Mouse (Mus musculus): ENCODE data around the gene Sclt1. TPM values are rescaled to one million over a fixed set of nuclear protein-coding genes. Genes with fewer than 3 reads are reported as not detected.
A peak's percentile ranks its signal among the peaks of the same experiment; 100 is the strongest.
"Not testable (repeated sequence)": the region's sequence is repeated elsewhere in the genome, so short reads cannot be mapped to it uniquely, and the experiment has no call there.

Gene Sclt1
- 21.1 and 23.9 TPM in 2 replicates for polyA plus RNA-seq (2015; fragmentation: Nextera tagmentation; extraction: Ambion mirVana)

DNA sequence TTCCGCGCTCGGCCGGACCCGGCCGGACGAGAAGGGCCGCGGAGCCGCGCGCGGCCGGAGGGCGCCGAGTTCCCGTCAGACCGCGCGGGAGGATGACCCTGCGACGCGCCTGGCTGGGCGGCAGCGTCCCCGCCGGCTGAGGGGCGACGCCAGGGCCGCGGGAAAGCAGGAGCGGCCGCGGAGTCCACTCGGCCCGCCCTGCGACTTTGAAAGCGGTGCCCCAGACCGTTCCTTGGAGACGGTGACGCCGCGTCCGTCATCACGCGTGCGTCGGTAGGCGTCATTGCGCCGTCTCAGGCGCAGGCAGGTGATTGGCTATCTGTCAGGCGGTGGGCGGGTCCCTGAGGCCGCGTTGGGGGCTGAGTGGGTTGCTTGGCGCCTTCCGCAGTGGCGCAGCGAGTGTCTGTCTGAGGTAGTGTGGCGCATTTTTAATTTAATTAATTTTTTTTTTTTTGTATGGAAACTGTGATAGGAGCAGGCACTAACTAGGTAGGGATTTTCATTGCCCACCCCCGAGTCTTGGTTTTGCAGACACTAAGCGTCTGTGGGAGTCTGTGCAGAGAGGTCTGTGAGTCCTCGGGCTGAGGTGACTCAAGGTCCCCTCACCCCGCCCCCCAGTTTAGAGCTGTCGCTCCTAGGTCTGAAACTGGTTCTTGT lies at the start of gene Sclt1, which contains the start of gene D3Ertd751e:
Gene Sclt1 (minus strand): TSS at position 237 of the 657 bp plus-strand sequence.
Gene D3Ertd751e (plus strand): TSS at position 334 of the 657 bp plus-strand sequence.
- H3K9ac ChIP-seq (replicated peaks): peak within 1 kb of the TSS; percentile 80
- under 1% methylated on average over 66 of the region's 66 CpGs for WGBS
- no peaks in the 10 kb centered on the region for H3K9me3 ChIP-seq
- H3K4me1 ChIP-seq (replicated peaks): peaks cover 22% of the 10 kb centered on the region
- H3K4me3 ChIP-seq (replicated peaks): peak within 1 kb of the TSS; percentile 79
- H3K27ac ChIP-seq: peak within 1 kb of the TSS; percentile 97
- H3K36me3 ChIP-seq: no peaks in the 10 kb centered on the region
- H3K27me3 ChIP-seq: no peaks in the 10 kb centered on the region
- peak within 1 kb of the TSS; percentile 78 for H3K4me2 ChIP-seq (replicated peaks)
- ATAC-seq: peak; percentile 99

DNA sequence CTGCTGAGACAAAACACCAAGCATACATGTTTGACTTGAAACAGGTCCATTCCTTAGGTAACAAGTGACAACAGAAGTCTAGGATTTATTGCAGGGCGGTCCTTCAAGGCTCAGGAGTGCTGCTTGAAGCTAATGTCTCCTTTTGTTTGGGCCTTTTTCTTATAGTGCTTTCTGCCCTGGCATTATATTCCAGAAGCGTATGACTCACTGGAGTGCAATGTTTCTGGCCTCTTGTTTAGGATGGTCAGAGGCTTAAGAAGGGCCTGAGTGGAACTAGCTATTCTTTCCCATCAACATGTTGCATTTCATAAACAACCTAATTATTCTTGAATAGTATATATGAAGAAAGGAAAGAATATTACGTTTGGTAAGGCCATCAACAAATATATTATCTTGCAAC lies 19.8 kb upstream of the Sclt1 start:
- Histone ChIP-seq H3K4me3 (replicated peaks) (no peak overlapping the region), H3K27ac (no peak overlapping the region), H3K4me2 (replicated peaks) (no peak overlapping the region), H3K27me3 (no peaks in the 10 kb centered on the region), H3K9ac (replicated peaks) (no peak overlapping the region), H3K9me3 (no peaks in the 10 kb centered on the region), H3K4me1 (replicated peaks) (no peaks in the 10 kb centered on the region), H3K36me3 (peaks cover 3% of the 10 kb centered on the region; the same call in 1 of the 2 replicates)
- 89% methylated on average over 3 of the region's 3 CpGs for WGBS
- no peak for ATAC-seq

DNA sequence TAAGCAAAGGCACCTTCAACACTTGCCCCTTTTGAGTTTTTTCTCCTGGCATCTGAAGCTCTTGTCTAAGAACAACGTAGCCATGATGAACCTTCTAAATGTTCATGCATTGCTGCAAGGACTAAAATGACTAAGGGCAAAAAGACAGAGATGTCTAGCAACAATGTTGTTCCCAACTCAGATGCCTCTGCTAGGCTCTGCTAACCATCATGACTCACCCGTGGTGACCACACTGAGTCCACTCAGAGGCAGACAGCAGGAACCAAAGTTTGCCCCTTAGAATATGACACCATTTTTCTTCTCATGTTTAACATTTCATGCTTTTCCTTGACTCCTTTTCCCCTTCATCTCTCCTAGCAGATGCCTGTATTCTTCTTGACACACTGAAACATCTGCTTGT lies 12.2 kb upstream of the Sclt1 start:
- Histone ChIP-seq H3K4me3 (replicated peaks) (no peak overlapping the region), H3K4me2 (replicated peaks) (no peak overlapping the region), H3K27ac (no peak overlapping the region), H3K9me3 (no peaks in the 10 kb centered on the region), H3K27me3 (no peaks in the 10 kb centered on the region), H3K4me1 (replicated peaks) (no peaks in the 10 kb centered on the region), H3K36me3 (peaks cover 3% of the 10 kb centered on the region; the same call in 1 of the 2 replicates), H3K9ac (replicated peaks) (no peak overlapping the region)
- WGBS: 86% methylated on average over 2 of the region's 2 CpGs
- ATAC-seq: no peak

DNA sequence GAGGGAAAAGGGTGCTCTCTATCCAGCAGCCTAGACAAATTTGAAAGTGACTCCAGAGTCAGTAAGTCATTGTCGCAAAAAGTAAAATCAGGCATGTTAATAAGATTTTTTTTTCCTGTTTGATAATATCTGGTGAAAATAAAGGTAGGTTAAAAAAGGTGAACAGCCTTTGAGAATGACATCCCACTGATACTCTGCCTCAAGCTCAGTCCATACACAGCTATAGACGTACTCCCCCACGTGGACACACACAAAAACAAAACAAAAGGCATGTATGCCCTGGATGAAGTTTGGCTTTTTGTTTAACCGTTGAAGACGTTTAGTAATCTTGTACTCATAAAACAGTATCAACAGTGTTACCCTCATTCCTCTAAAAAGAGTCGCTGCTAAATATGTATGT lies 1.1 kb upstream of the Sclt1 start:
- Histone ChIP-seq H3K36me3 (no peaks in the 10 kb centered on the region), H3K27me3 (no peaks in the 10 kb centered on the region), H3K4me3 (replicated peaks) (peak overlapping the region; percentile 79), H3K27ac (peak overlapping the region; percentile 16; the same call in 1 of the 2 replicates), H3K4me1 (replicated peaks) (peaks cover 22% of the 10 kb centered on the region), H3K9me3 (no peaks in the 10 kb centered on the region), H3K9ac (replicated peaks) (no peak overlapping the region), H3K4me2 (replicated peaks) (peak overlapping the region; percentile 62)
- no peak for ATAC-seq
- 44% methylated on average over 6 of the region's 6 CpGs for WGBS

DNA sequence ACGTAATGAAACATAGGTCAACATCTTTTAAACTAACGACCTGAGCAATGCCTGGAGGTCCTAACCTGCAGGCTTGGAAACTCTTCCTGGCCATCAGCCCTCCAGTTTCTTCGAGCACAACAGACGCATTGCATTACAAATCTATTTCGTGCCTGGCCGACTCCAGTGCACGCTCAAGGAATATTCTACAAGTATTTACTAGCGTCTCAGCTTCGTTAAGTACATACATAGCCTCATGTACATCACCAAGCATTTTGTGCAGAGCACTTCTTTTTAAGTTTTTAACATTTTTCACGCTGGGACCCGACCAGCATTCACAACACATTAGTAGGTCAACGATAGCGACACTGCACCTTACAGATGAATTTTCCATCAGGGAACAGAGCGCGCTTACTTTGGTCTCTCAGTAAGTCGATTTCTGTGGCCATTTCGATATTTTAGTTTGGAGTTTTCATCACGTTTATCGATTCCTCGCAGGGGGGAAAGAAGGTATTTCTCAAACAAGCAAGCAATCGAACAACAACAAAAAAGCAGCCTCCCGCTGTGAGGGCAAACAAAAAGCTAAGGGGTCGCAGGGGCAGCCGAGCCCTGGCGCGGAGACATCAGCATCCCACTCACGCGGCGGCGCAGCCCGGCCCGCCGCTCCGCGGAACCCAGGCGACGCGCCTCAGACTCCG lies 575 bp downstream of the Sclt1 start:
- H3K9me3 ChIP-seq: no peaks in the 10 kb centered on the region
- H3K36me3 ChIP-seq: no peaks in the 10 kb centered on the region
- under 1% methylated on average over 39 of the region's 39 CpGs for WGBS
- H3K9ac ChIP-seq (replicated peaks): peak overlapping the region; percentile 80
- H3K4me1 ChIP-seq (replicated peaks): peaks cover 22% of the 10 kb centered on the region
- H3K4me3 ChIP-seq (replicated peaks): peak overlapping the region; percentile 79
- ATAC-seq: no peak; the same call in 1 of the 2 replicates
- H3K27me3 ChIP-seq: no peaks in the 10 kb centered on the region
- H3K27ac ChIP-seq: peak overlapping the region; percentile 97
- H3K4me2 ChIP-seq (replicated peaks): peak overlapping the region; percentile 78

DNA sequence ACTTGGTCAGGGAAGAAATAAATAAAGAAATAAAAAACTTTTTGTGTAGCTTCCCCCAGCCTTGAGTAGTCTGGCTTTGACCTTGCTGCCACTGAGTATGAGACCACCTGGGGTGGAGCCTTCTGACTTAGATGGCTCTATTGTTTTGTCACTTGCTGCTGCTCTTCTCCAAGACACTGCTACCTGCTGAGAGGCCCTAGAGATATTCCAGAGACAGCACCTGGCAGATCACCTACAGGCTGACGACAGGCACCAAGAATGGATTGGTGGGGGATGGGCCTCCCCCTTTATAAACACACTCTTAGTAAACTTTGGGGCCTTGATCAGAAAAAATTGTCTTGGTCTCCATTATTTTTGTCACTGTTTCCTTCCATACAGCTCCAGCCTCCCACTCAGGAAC lies 46.6 kb downstream of the Sclt1 start:
- Histone ChIP-seq H3K4me2 (replicated peaks) (no peak overlapping the region), H3K9ac (replicated peaks) (no peak overlapping the region), H3K27ac (no peak overlapping the region), H3K4me1 (replicated peaks) (no peaks in the 10 kb centered on the region), H3K9me3 (no peaks in the 10 kb centered on the region), H3K4me3 (replicated peaks) (no peak overlapping the region), H3K27me3 (no peaks in the 10 kb centered on the region), H3K36me3 (peaks cover 32% of the 10 kb centered on the region)
- ATAC-seq: no peak
- WGBS: 75% methylated on average over 1 of the region's 1 CpGs

DNA sequence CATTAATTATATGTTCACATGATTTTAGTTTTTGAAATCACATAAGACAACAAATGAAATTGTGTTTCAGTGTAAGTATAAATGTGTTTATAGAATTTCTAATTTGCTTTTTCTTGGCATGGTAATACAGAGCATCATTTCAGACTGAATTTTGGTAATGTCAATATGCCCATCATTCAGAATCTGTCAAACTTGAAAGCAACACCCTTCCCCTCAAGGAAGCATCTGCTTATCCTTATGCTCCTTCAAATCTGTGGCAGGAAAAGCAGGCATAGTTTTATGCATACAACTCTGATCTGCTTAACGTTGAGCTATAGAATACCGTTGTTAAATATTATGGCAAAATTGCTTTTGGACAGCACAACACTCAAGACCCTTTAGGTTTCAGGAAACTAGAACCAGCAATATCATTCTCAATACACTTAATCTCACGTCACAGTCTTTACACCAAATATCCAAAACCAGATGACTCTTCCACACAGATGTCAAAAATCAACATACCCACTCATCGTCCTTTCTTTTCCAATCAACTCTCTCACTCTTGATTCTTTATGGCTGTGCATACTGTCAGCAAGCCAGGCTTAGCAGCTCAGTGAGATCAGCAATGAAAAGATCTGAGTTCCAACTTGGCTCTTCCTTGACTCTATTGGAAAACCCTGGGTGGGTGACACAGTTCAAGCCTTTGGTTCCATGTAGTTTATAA lies 49.7 kb downstream of the Sclt1 start:
- no peaks in the 10 kb centered on the region for H3K4me1 ChIP-seq (replicated peaks)
- no peak overlapping the region for H3K4me2 ChIP-seq (replicated peaks)
- H3K27me3 ChIP-seq: no peaks in the 10 kb centered on the region
- 97% methylated on average over 4 of the region's 4 CpGs for WGBS
- H3K36me3 ChIP-seq: peaks cover 10% of the 10 kb centered on the region
- H3K9me3 ChIP-seq: no peaks in the 10 kb centered on the region
- H3K9ac ChIP-seq (replicated peaks): no peak overlapping the region
- no peak for ATAC-seq
- no peak overlapping the region for H3K27ac ChIP-seq
- H3K4me3 ChIP-seq (replicated peaks): no peak overlapping the region

DNA sequence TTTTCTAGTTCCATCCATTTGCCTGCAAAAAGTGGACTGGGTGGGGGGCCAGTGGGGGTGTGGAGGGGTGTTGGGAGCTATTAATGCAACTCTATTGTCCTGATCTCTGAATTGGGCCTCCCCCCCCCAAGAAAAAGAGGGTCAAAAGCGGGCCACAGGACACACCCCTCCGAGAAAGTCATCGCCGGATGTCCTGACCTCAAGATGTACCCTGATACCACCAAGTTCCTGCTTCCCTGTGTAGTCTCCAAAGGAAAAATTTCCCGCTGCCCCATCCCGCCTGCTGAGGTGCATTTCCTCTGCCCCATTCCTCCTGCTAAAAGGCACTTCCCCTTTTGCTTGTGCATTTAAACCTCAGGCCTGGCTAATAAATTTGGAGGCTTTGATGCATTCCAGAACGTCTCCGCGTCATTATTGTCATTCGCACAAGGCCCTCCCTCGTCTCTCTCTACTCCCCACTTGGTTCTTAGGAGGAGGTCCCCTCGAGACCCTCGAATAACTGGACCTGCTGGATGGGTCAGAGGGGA lies 52.1 kb downstream of the Sclt1 start:
- H3K9ac ChIP-seq (replicated peaks); H3K9me3 ChIP-seq; H3K27ac ChIP-seq; H3K4me3 ChIP-seq (replicated peaks); H3K4me1 ChIP-seq (replicated peaks); H3K27me3 ChIP-seq; ATAC-seq; H3K4me2 ChIP-seq (replicated peaks); H3K36me3 ChIP-seq: not testable (repeated sequence)
- 94% methylated on average over 13 of the region's 13 CpGs for WGBS

DNA sequence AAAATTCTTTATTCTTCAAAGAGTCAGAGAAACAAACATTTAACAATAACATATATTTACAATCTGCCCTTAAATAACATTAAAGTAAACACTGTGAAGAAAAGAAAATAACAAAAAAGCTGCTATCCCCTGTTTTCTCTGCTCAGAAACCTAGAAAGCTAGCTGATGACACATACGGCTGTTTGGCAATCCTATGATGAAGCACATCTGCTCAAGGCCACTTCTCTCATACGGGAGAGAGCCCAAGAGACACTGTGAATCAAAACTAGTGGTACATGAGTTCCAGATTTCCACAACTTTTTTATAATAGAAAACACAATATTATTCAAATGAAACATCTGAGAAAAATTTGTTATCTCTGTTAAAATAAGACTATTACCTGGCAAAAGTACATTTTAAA lies 55.9 kb downstream of the Sclt1 start:
- Histone ChIP-seq H3K27me3 (no peaks in the 10 kb centered on the region), H3K4me1 (replicated peaks) (no peaks in the 10 kb centered on the region), H3K4me3 (replicated peaks) (no peak overlapping the region), H3K4me2 (replicated peaks) (no peak overlapping the region), H3K27ac (no peak overlapping the region), H3K9ac (replicated peaks) (no peak overlapping the region), H3K36me3 (peaks cover 8% of the 10 kb centered on the region; the same call in 1 of the 2 replicates), H3K9me3 (no peaks in the 10 kb centered on the region)
- ATAC-seq: no peak
- WGBS: 85% methylated on average over 2 of the region's 2 CpGs

DNA sequence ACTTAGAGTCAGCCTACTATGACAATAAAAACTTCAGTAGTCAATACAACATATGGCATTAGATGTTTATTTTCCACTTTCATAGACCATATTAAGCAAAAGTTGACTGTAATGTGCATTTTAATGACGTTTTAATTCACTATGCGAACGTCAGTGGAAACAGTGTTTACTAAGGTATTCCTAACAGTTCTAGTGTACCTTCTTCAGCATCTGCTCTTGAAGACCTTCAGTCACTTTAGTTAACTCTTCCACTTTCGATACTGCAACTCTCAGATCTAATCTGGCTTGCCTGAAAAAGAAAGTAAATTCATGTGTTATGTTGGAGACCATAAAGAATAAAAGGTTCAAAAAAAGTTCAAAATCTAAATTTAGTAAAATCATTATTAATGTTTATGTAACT lies 60.2 kb downstream of the Sclt1 start:
- H3K4me2 ChIP-seq (replicated peaks): no peak overlapping the region
- no peaks in the 10 kb centered on the region for H3K9me3 ChIP-seq
- no peak overlapping the region for H3K9ac ChIP-seq (replicated peaks)
- H3K36me3 ChIP-seq: peaks cover 14% of the 10 kb centered on the region
- H3K27ac ChIP-seq: no peak overlapping the region
- no peak overlapping the region for H3K4me3 ChIP-seq (replicated peaks)
- H3K27me3 ChIP-seq: no peaks in the 10 kb centered on the region
- WGBS: 90% methylated on average over 4 of the region's 4 CpGs
- no peaks in the 10 kb centered on the region for H3K4me1 ChIP-seq (replicated peaks)
- ATAC-seq: no peak

DNA sequence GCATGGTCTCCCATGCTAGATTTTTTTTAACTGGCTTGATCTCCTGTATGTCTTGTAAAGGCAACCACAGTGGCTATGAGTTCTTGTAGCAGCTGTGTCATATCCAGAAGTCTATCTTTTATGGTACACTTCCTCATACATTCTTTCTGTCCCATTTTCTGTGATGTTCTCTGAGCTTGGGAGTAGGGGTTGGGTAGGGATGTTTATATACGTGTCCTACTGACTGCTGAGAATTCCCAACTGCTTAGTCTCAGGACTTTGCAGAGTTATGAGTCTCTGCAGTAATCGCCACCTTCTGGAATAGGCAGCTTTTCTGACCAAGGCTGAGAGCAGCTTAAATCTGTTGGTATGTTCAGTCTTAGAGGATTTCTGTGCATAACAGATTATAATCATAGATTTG lies 65.7 kb downstream of the Sclt1 start:
- no peak overlapping the region for H3K9ac ChIP-seq (replicated peaks)
- WGBS: 93% methylated on average over 2 of the region's 2 CpGs
- H3K27ac ChIP-seq: no peak overlapping the region
- no peaks in the 10 kb centered on the region for H3K9me3 ChIP-seq
- no peak overlapping the region for H3K4me2 ChIP-seq (replicated peaks)
- no peak overlapping the region for H3K4me3 ChIP-seq (replicated peaks)
- ATAC-seq: no peak
- H3K36me3 ChIP-seq: peaks cover 26% of the 10 kb centered on the region
- no peaks in the 10 kb centered on the region for H3K4me1 ChIP-seq (replicated peaks)
- no peaks in the 10 kb centered on the region for H3K27me3 ChIP-seq

DNA sequence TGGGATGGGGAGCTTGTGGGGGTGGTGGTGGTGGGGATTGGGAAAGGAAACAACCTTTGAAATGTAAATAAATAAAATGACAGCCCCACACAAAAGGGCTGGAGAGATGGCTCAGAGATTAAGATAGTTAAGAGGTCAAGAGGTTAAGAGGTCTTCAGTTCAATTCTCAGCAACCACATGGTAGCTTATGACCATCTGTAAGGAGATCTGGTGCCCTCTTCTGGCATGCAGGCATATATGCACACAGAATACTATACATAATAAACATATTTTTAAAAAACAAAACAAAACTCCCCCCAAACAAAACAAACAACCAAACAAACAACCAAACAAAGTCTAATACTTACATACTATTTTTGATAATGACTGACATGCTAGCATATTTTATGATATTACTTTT lies 67.5 kb downstream of the Sclt1 start:
- peaks cover 23% of the 10 kb centered on the region for H3K36me3 ChIP-seq
- no peak overlapping the region for H3K27ac ChIP-seq
- no peaks in the 10 kb centered on the region for H3K9me3 ChIP-seq
- no peak overlapping the region for H3K9ac ChIP-seq (replicated peaks)
- ATAC-seq: no peak
- no peaks in the 10 kb centered on the region for H3K27me3 ChIP-seq
- H3K4me3 ChIP-seq (replicated peaks): no peak overlapping the region
- H3K4me2 ChIP-seq (replicated peaks): no peak overlapping the region
- no peaks in the 10 kb centered on the region for H3K4me1 ChIP-seq (replicated peaks)
